Mouse (Mus musculus) liver, embryonic 15.5 days (tissue): Measurements from ENCODE around the gene Usp54. TPM values are rescaled to one million over a fixed set of nuclear protein-coding genes. Genes with fewer than 3 reads are reported as not detected.

ENCODE experiments used
- ATAC-seq: fragments of 200-750 bp; cut with Nextera tagmentation; 2 replicates; pipeline ENCODE4 v1.8.0; 2017; ENCODE audit warnings: moderate number of reproducible peaks, mild to moderate bottlenecking, moderate library complexity; ENCODE audit not compliant: insufficient read depth
- H3K27ac ChIP-seq: fragments of 300-500 bp; sonication (generic); replicated peaks from 2 replicates; pipeline ENCODE4 v1.5.1; 2015; ENCODE audit warnings: mild to moderate bottlenecking, inconsistent platforms
- H3K27me3 ChIP-seq: fragments of 300-500 bp; sonication (generic); 2 replicates; pipeline ENCODE4 v1.6.1; 2015; ENCODE audit warnings: mild to moderate bottlenecking, inconsistent platforms
- H3K36me3 ChIP-seq: fragments of 300-500 bp; sonication (generic); replicated peaks from 2 replicates; pipeline ENCODE4 v1.6.1; 2015; ENCODE audit warnings: moderate library complexity, mild to moderate bottlenecking, inconsistent platforms
- H3K4me1 ChIP-seq: fragments of 300-500 bp; sonication (generic); replicated peaks from 2 replicates; pipeline ENCODE4 v1.6.1; 2015; ENCODE audit warnings: inconsistent platforms
- H3K4me2 ChIP-seq: fragments of 300-500 bp; sonication (generic); 2 replicates; pipeline ENCODE4 v1.6.1; 2015; ENCODE audit warnings: moderate library complexity, mild to moderate bottlenecking, inconsistent platforms
- H3K4me3 ChIP-seq: fragments of 300-500 bp; sonication (generic); replicated peaks from 2 replicates; pipeline ENCODE4 v1.5.1; 2015; ENCODE audit warnings: mild to moderate bottlenecking, inconsistent platforms
- H3K9ac ChIP-seq: fragments of 300-500 bp; sonication (generic); 2 replicates; pipeline ENCODE4 v1.6.1; 2015; ENCODE audit warnings: moderate library complexity, mild to moderate bottlenecking, inconsistent platforms
- H3K9me3 ChIP-seq: fragments of 300-500 bp; sonication (generic); replicated peaks from 2 replicates; pipeline ENCODE4 v1.6.1; 2016; ENCODE audit warnings: inconsistent platforms
- WGBS: fragments of 180-500 bp; shearing (Covaris S2); methylation state at CpG from one replicate; pipeline ENCODE4 v1.1.7; 2015; ENCODE audit warnings: mixed read lengths; ENCODE audit not compliant: insufficient replicate concordance; 5-methylcytosine and 5-hydroxymethylcytosine counted together
- polyA plus RNA-seq: library from polyadenylated mRNA; unstranded; fragments of >200 nt; fragmentation: Nextera tagmentation; extraction: Ambion mirVana; gene quantifications from 2 replicates; pipeline ENCODE4 v1.2.1, GENCODE M21; 2015

Usp54 gene
- polyA plus RNA-seq, 1 experiment from 2014 or later = 0.78 TPM

DNA sequence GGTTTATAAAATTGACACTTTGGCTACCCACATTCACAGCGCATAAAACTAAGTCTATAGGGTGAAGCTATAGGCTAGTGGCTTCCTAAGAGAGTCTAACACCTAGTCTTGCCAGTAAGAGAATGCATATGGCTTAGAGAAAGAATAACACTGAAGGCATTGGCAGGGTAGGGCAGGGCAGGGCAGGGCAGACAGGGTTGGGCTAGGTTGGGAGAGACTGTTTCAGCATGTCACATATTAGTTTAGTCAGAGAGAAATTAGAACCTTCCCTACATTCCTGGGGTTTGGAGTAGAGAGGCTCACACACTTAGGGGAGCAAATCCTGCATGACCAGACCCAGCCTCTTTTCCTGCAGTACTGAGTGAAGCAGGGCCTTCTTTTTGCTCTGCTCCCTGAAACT lies 26.6 kb upstream of the Usp54 start:
- WGBS = 51% methylated on average over 1 of the region's 1 CpGs
- ATAC-seq = no peak
- Histone ChIP-seq H3K9me3 (no peaks in the 10 kb centered on the region), H3K36me3 (no peaks in the 10 kb centered on the region), H3K4me1 (no peaks in the 10 kb centered on the region; the same call in 1 of the 2 replicates), H3K4me2 (no peak overlapping the region), H3K27me3 (peaks cover 76% of the 10 kb centered on the region), H3K27ac (no peak overlapping the region), H3K4me3 (no peak overlapping the region), H3K9ac (no peak overlapping the region)

DNA sequence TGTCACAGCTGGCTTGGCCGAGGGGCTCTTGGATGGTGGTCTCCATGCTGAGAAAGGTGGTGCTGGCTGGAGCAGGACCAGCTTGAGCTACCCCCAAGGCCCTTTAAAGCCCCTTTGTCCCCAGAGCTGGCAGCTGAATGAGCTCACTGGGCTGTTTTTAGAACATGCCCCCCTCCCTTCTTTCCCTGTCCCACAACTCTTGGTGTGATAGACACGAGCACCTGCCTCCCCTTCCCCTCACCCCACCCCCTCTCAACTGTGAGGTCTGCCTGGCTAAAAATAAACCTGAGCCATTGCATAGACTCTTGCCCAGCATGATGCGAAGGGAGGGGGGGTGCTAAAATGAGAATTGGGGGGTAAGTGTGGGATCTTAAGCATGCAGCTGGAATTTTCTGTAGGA lies 23.6 kb upstream of the Usp54 start:
- no peak overlapping the region for H3K27ac ChIP-seq
- no peak for ATAC-seq
- WGBS = 24% methylated on average over 3 of the region's 3 CpGs
- no peak overlapping the region for H3K9ac ChIP-seq
- peaks cover 78% of the 10 kb centered on the region for H3K27me3 ChIP-seq
- H3K4me2 ChIP-seq = no peak overlapping the region
- H3K4me1 ChIP-seq = peaks cover 20% of the 10 kb centered on the region
- no peaks in the 10 kb centered on the region for H3K9me3 ChIP-seq
- H3K36me3 ChIP-seq = no peaks in the 10 kb centered on the region
- H3K4me3 ChIP-seq = no peak overlapping the region

DNA sequence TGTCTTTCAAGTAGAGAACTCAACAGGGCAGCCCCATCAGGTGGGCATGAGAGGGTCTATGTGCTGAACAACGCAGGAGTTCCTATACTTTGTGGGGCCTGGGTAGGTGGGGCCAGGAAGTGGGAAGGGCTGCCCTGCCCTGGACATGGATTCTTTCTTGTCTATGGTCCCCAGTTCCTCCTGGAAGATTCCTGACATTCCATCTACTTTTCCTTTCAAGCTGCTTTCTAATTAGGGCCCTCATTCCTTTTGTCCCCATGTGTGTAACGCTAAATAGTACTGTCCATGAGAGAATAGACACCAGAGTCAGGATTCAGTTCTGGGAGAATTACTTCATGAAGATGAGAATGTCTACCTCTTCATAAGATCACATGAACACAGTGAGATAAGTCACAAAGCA lies 22.7 kb upstream of the Usp54 start:
- 42% methylated on average over 2 of the region's 2 CpGs for WGBS
- H3K9me3 ChIP-seq = no peaks in the 10 kb centered on the region
- H3K27me3 ChIP-seq = peaks cover 70% of the 10 kb centered on the region

DNA sequence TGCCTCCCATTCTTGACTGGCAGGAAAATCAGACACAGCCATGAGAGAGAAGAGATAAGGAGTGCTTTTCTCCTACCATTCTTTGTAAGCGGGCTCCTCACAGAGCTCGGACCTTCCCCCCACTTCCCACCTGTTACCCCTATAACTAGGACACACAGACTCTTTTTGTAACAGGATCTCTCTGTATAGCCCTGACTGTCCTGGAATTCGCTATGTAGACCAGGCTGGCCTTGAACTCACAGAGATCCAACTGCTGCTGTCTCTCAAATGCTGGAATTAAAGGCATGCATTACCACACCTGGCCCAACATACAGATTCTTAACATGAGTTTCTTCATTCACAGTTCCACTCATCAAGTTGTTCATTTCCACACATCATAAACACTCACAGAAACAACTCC lies 21.9 kb upstream of the Usp54 start:
- WGBS = 53% methylated on average over 3 of the region's 3 CpGs
- no peak overlapping the region for H3K4me2 ChIP-seq
- H3K27me3 ChIP-seq = peaks cover 61% of the 10 kb centered on the region
- H3K9me3 ChIP-seq = no peaks in the 10 kb centered on the region
- no peaks in the 10 kb centered on the region for H3K36me3 ChIP-seq
- peaks cover 20% of the 10 kb centered on the region for H3K4me1 ChIP-seq
- H3K4me3 ChIP-seq = no peak overlapping the region
- no peak overlapping the region for H3K9ac ChIP-seq
- no peak overlapping the region for H3K27ac ChIP-seq
- ATAC-seq = no peak

More for the DNA sequence above, 22.7 kb upstream of the Usp54 start:
- peaks cover 20% of the 10 kb centered on the region for H3K4me1 ChIP-seq
- H3K9ac ChIP-seq = no peak overlapping the region
- H3K4me2 ChIP-seq = no peak overlapping the region
- ATAC-seq = no peak
- no peak overlapping the region for H3K27ac ChIP-seq
- no peaks in the 10 kb centered on the region for H3K36me3 ChIP-seq
- no peak overlapping the region for H3K4me3 ChIP-seq

DNA sequence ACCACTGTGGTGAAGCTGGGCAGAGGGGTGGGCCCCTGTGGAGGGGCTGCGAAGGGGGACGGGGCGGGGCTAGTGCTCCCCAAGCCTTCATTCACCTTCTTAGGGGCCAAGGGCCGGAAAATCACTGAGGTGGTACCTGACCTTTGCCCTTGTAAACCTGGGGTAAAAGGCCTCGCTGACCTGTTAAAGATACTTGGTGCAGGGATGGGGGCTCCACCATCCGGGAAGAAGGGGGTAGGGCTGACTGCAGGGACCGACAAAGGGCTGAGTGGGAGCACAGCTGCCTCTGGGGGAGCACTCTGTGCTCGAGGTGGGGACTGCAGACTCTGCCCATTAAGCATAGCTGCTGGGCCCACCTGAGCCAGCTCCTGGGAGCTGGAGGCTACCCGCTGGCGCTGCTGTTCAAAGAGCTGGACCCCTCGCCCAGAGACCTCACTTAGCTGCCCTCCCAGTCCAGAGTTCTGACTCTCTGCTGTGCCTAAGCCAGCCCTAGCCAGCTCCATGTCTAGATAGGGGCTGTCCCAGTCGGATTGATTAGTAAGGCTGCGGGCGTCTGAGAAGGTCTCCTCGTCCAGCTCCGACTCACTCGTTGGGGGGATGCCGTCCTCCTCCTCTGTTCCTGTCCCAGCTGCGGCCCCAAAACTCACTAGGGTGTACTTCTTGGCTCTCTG lies 20.9 kb upstream of the Usp54 start:
- H3K4me2 ChIP-seq = peak overlapping the region; percentile 91
- H3K36me3 ChIP-seq = no peaks in the 10 kb centered on the region
- H3K27ac ChIP-seq = 0 out of 2 replicates have a peak overlapping the region, but pooled peaks have one; percentile 11
- 22% methylated on average over 19 of the region's 19 CpGs for WGBS
- H3K4me3 ChIP-seq = peak overlapping the region; percentile 62
- H3K4me1 ChIP-seq = peaks cover 20% of the 10 kb centered on the region
- H3K27me3 ChIP-seq = peaks cover 55% of the 10 kb centered on the region
- no peak for ATAC-seq
- peak overlapping the region; percentile 50 for H3K9ac ChIP-seq
- H3K9me3 ChIP-seq = no peaks in the 10 kb centered on the region

DNA sequence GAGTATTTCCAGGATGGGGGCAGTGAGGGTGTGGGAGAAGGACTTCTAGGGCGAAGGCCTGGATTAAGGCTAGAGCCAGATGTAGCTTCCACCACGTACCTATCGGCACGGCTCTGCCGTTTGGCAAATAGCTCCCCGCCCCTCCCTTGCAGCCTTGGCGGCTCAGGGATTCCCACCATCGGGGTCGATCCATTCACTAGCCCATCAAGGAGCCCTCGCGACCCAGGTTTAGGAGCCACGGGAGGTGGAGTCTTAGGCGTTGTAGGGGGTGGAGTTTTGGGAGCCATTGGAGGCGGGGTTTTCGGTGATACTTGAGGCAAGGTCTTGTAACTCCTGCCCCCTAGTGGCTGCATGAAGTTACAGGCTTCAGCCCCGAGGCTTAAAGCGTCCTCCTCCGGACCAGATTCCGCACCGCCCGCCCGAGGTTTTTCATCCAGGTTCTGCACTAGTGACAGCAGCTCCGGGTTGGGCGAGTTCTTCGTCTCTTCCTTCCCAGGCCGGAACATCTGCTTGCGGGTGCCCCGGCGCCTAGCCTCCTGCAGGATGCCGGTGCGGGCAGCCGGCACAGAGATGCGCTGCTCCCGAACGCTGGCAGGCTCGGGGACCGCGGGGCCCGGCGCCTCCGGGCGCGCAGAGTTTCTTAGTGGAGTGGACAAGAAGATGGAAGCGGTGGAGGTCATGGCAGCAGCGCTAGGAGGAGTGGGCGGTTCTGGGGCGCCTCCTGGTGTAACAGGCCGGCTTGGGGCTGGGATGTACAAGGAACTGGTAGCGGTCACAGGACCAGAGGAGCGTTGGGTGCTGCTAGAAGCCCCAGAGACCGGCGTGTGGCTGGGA lies 20.2 kb upstream of the Usp54 start:
- WGBS = 2% methylated on average over 52 of the region's 52 CpGs
- peaks cover 47% of the 10 kb centered on the region for H3K27me3 ChIP-seq
- H3K4me3 ChIP-seq = peak overlapping the region; percentile 62
- ATAC-seq = peak; percentile 78
- H3K9ac ChIP-seq = peak overlapping the region; percentile 50
- H3K4me2 ChIP-seq = peak overlapping the region; percentile 91
- no peaks in the 10 kb centered on the region for H3K9me3 ChIP-seq
- H3K36me3 ChIP-seq = no peaks in the 10 kb centered on the region
- 0 out of 2 replicates have a peak overlapping the region, but pooled peaks have one; percentile 11 for H3K27ac ChIP-seq
- H3K4me1 ChIP-seq = peaks cover 20% of the 10 kb centered on the region

DNA sequence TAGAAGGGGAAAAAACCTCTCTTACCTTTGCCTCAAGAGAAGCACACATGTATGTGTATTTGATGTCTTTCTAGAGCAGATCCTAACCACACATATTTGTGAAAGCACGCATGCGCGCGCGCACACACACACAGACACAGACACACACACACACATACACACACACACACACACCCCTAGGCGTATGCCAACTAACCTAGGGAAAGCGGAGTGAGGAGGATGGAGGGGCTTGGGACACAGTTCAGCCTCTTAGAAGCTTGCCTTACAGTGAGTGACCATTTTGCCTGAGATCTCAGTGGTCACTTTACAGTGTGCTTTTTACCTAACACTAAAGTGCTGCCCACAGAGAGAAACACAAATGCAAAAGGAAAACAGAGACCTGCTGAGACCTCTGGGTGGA lies 18.8 kb upstream of the Usp54 start:
- H3K9me3 ChIP-seq = no peaks in the 10 kb centered on the region
- no peaks in the 10 kb centered on the region for H3K36me3 ChIP-seq
- no peak for ATAC-seq
- H3K4me3 ChIP-seq = no peak overlapping the region
- no peak overlapping the region for H3K9ac ChIP-seq
- H3K4me1 ChIP-seq = peaks cover 20% of the 10 kb centered on the region
- H3K27ac ChIP-seq = no peak overlapping the region
- peaks cover 37% of the 10 kb centered on the region for H3K27me3 ChIP-seq
- H3K4me2 ChIP-seq = no peak overlapping the region
- 81% methylated on average over 7 of the region's 7 CpGs for WGBS

DNA sequence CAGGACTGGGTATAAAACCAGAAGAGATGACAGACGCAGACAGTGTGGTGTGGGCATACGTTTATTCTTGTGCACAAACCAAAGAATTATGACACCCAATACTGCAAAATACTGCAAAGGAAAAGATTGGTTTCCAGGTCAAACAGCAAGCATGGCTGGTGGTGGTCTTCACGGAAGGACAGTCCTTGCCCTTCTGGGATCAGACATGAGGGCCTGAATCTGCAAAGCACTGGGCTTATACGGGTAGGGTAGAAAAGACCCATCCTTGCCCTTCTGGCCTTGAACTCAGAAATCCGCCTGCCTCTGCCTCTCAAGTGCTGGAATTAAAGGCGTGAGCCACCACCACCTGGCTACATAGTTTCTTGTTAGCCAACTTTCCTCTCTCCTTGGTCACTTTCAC lies 18.0 kb upstream of the Usp54 start:
- H3K9me3 ChIP-seq = no peaks in the 10 kb centered on the region
- no peak for ATAC-seq
- 59% methylated on average over 6 of the region's 6 CpGs for WGBS

DNA sequence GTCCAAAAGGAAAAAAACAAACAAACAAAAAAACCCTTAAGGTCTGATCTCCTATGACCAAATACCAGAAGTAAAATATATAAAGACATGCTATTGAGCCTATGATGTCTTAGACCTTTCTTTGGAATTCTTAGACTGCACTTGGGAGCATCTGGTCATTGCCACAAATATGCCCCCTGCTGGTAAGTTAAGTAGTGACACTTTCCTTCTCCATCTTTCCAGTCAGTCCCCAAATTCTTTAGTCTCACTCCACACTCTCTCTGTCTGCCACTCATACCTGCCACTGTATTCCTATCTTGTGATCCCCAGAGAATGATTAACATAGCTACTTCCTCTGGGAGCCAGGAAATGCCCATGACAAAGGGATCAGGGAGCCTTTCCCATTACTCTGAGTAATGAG lies 17.5 kb upstream of the Usp54 start:
- Histone ChIP-seq H3K4me3 (no peak overlapping the region), H3K27ac (no peak overlapping the region), H3K9me3 (no peaks in the 10 kb centered on the region), H3K4me1 (peaks cover 20% of the 10 kb centered on the region), H3K27me3 (peaks cover 24% of the 10 kb centered on the region), H3K36me3 (no peaks in the 10 kb centered on the region), H3K9ac (no peak overlapping the region), H3K4me2 (no peak overlapping the region)
- ATAC-seq = no peak

More for the DNA sequence above, 18.0 kb upstream of the Usp54 start:
- Histone ChIP-seq H3K4me1 (peaks cover 20% of the 10 kb centered on the region), H3K4me2 (no peak overlapping the region), H3K27ac (no peak overlapping the region), H3K4me3 (no peak overlapping the region), H3K27me3 (peaks cover 29% of the 10 kb centered on the region), H3K9ac (no peak overlapping the region), H3K36me3 (no peaks in the 10 kb centered on the region)

DNA sequence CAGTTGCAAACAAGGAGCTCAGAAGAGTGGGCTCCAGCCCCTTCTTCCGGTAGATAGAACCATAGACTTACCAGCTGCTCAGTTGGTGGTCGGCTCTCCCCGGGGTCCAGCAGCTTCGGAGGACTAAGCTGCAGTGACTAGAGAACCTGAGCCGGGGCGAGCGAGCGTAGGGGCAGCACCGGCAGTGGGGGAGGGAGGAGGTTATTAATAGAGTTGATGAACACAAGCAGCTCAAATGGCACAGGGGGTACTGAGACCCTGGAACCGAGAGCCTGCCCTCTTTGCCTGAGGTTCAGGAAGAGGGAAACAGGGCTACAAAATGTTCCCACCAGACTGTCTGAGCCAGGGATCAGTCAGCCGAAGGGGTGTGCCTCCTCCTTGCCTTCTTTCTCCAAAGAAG lies 15.5 kb upstream of the Usp54 start, which contains the start of gene Myoz1:
TSS of gene Myoz1 (minus strand) at position 180 of the 400 bp plus-strand sequence.
- no peak within 1 kb of the TSS for H3K4me3 ChIP-seq
- H3K27ac ChIP-seq = no peak within 1 kb of the TSS
- 58% methylated on average over 11 of the region's 11 CpGs for WGBS

DNA sequence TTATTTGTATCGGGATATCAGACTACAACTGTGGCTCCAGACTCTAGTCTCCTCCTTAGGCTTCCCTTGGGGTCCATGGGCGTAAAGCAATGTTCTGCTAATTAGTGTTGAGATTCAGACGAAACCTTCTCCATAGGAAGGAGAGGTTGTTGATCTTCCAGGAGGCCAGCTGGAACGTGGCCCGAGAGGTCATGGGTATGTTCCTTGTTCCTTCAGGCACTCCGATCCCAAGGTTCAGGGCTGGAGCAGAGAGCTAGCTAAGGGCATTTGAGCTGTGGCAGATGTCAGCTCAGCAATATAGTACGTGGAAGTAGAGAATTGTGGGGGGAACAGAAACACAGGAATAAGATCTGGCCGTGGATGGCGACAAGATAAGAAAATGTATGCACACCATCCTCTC lies 14.9 kb upstream of the Usp54 start:
- H3K4me3 ChIP-seq = no peak overlapping the region
- 66% methylated on average over 9 of the region's 9 CpGs for WGBS

More for the DNA sequence above, 15.5 kb upstream of the Usp54 start, which contains the start of gene Myoz1:
- Histone ChIP-seq H3K4me2 (no peak within 1 kb of the TSS), H3K4me1 (peaks cover 12% of the 10 kb centered on the region), H3K9ac (no peak within 1 kb of the TSS), H3K9me3 (no peaks in the 10 kb centered on the region), H3K27me3 (peaks cover 4% of the 10 kb centered on the region), H3K36me3 (no peaks in the 10 kb centered on the region)
- ATAC-seq = no peak

More for the DNA sequence above, 14.9 kb upstream of the Usp54 start:
- Histone ChIP-seq H3K9ac (no peak overlapping the region), H3K27me3 (no peaks in the 10 kb centered on the region; the same call in 1 of the 2 replicates), H3K36me3 (no peaks in the 10 kb centered on the region), H3K27ac (no peak overlapping the region), H3K4me2 (no peak overlapping the region), H3K4me1 (peaks cover 7% of the 10 kb centered on the region), H3K9me3 (no peaks in the 10 kb centered on the region)
- ATAC-seq = no peak
